Mouse (Mus musculus): ENCODE data around the gene Ccdc160.
A peak's percentile ranks its signal among the peaks of the same experiment; 100 is the strongest.

Ccdc160 gene

GRCm38 (mm10) chrX:52790980-52791593, at the start of gene Ccdc160:
Gene Ccdc160, plus strand, starts transcription at chrX:52791200.
- DNase-seq = peak; percentile 75

GRCm38 (mm10) chrX:52743781-52744180, 47.2 kb upstream of the Ccdc160 start:
- no peak for DNase-seq

GRCm38 (mm10) chrX:52744201-52745051, 46.6 kb upstream of the Ccdc160 start:
- no peak for DNase-seq

GRCm38 (mm10) chrX:52745462-52745861, 45.5 kb upstream of the Ccdc160 start:
- no peak for DNase-seq

- DNase-seq = no peak
Observed at GRCm38 (mm10) chrX:52745917-52746316, 45.1 kb upstream of the Ccdc160 start.

- no peak for DNase-seq
Observed at GRCm38 (mm10) chrX:52746849-52747248, 44.2 kb upstream of the Ccdc160 start.

GRCm38 (mm10) chrX:52753491-52754085, 37.4 kb upstream of the Ccdc160 start:
- DNase-seq = no peak

GRCm38 (mm10) chrX:52757164-52757563, 33.8 kb upstream of the Ccdc160 start:
- no peak for DNase-seq

GRCm38 (mm10) chrX:52759232-52759631, 31.8 kb upstream of the Ccdc160 start:
- no peak for DNase-seq

GRCm38 (mm10) chrX:52760191-52760945, 30.6 kb upstream of the Ccdc160 start:
- no peak for DNase-seq

- no peak for DNase-seq
Observed at GRCm38 (mm10) chrX:52762221-52762620, 28.8 kb upstream of the Ccdc160 start.

GRCm38 (mm10) chrX:52775973-52776372, 15.0 kb upstream of the Ccdc160 start:
- peak; percentile 4 for DNase-seq

- DNase-seq = no peak
Observed at GRCm38 (mm10) chrX:52777671-52778070, 13.3 kb upstream of the Ccdc160 start.

- DNase-seq = no peak
Observed at GRCm38 (mm10) chrX:52783898-52784297, 7.1 kb upstream of the Ccdc160 start.

- DNase-seq = no peak
Observed at GRCm38 (mm10) chrX:52791944-52792719, 1.1 kb downstream of the Ccdc160 start.

GRCm38 (mm10) chrX:52792861-52793260, 1.9 kb downstream of the Ccdc160 start:
- DNase-seq = no peak

GRCm38 (mm10) chrX:52795816-52796215, 4.8 kb downstream of the Ccdc160 start:
- no peak for DNase-seq

- DNase-seq = no peak
Observed at GRCm38 (mm10) chrX:52797031-52797625, 6.1 kb downstream of the Ccdc160 start.

GRCm38 (mm10) chrX:52798255-52798654, 7.3 kb downstream of the Ccdc160 start:
- no peak for DNase-seq

GRCm38 (mm10) chrX:52799566-52799965, 8.6 kb downstream of the Ccdc160 start:
- no peak for DNase-seq

- DNase-seq = no peak
Observed at GRCm38 (mm10) chrX:52819338-52819737, 28.3 kb downstream of the Ccdc160 start.
